Mouse (Mus musculus) limb, embryonic 14.5 days (tissue): ENCODE measurements at regions not wholly inside any gene's neighbourhood (a gene's known extent, or its start where the extent isn't known, plus 50 kb on each side); places are given as distances from the start of the nearest gene placed in this dataset.

ENCODE experiments used
- ATAC-seq: fragments of 200-750 bp; cut with Nextera tagmentation; 2 replicates; pipeline ENCODE4 v1.8.0; 2017; ENCODE audit warnings: low read depth, moderate number of reproducible peaks, moderate TSS enrichment; ENCODE audit not compliant: low FRiP score
- DNase-seq: peaks from one replicate; pipeline ENCODE4 v3.0.0-alpha.2; 2015; ENCODE audit warnings: low spot score
- H3K27ac ChIP-seq: fragments of 300-500 bp; sonication (generic); replicated peaks from 2 replicates; pipeline ENCODE4 v1.5.1; 2014; ENCODE audit warnings: low read depth, mild to moderate bottlenecking, low read length, moderate library complexity, mixed read lengths
- H3K27me3 ChIP-seq: fragments of 300-500 bp; sonication (generic); 2 replicates; pipeline ENCODE4 v1.6.1; 2014; ENCODE audit warnings: low read length, mixed read lengths; ENCODE audit not compliant: control insufficient read depth, insufficient read depth
- H3K36me3 ChIP-seq: fragments of 300-500 bp; sonication (generic); 2 replicates; pipeline ENCODE4 v1.6.1; 2014; ENCODE audit warnings: mild to moderate bottlenecking, low read length, moderate library complexity, mixed read lengths; ENCODE audit not compliant: control insufficient read depth, insufficient read depth
- H3K4me1 ChIP-seq: fragments of 300-500 bp; sonication (generic); 2 replicates; pipeline ENCODE4 v1.6.1; 2014; ENCODE audit warnings: antibody characterized with exemption, low read length, mixed read lengths; ENCODE audit not compliant: control insufficient read depth, insufficient read depth
- H3K4me2 ChIP-seq: fragments of 300-500 bp; sonication (generic); replicated peaks from 2 replicates; pipeline ENCODE4 v1.6.1; 2014; ENCODE audit warnings: low read depth, mild to moderate bottlenecking, low read length, moderate library complexity; ENCODE audit not compliant: severe bottlenecking
- H3K4me3 ChIP-seq: fragments of 300-500 bp; sonication (generic); replicated peaks from 2 replicates; pipeline ENCODE4 v1.5.1; 2014; ENCODE audit warnings: low read length
- H3K9ac ChIP-seq: fragments of 300-500 bp; sonication (generic); 2 replicates; pipeline ENCODE4 v1.6.1; 2014; ENCODE audit warnings: mild to moderate bottlenecking, low read depth, low read length, moderate library complexity; ENCODE audit not compliant: severe bottlenecking
- H3K9me3 ChIP-seq: fragments of 300-500 bp; sonication (generic); 2 replicates; pipeline ENCODE4 v1.6.1; 2016; ENCODE audit warnings: low read length; ENCODE audit not compliant: control insufficient read depth
- POLR2A ChIP-seq: fragments of 200-500 bp; IDR thresholded peaks from 2 replicates; pipeline ENCODE4 v1.8.0; 2012; ENCODE audit warnings: inconsistent platforms, mild to moderate bottlenecking, moderate library complexity, borderline replicate concordance; ENCODE audit not compliant: insufficient read depth, insufficient read length; ENCODE audit errors: extremely low read depth
- WGBS: fragments of 180-500 bp; shearing (Covaris S2); extraction: QIAGEN DNeasy Blood & Tissue Kit; methylation state at CpG from one replicate; pipeline ENCODE4 v1.1.7; 2014; 5-methylcytosine and 5-hydroxymethylcytosine counted together

- WGBS, result 24% methylated on average over 1 of the region's 1 CpGs
- Histone ChIP-seq H3K27me3 (no peaks in the 10 kb centered on the region), H3K4me3 (no peak overlapping the region), H3K36me3 (no peaks in the 10 kb centered on the region), H3K9me3 (no peaks in the 10 kb centered on the region), H3K9ac (no peak overlapping the region), H3K4me2 (no peak overlapping the region), H3K27ac (no peak overlapping the region), H3K4me1 (no peaks in the 10 kb centered on the region)
- no peak for TF ChIP-seq POLR2A
- no peak for ATAC-seq
- no peak for DNase-seq
These were observed 163.6 kb upstream of the Slc7a11 start for GRCm38 (mm10) chr3:50606986-50607385.

DNA sequence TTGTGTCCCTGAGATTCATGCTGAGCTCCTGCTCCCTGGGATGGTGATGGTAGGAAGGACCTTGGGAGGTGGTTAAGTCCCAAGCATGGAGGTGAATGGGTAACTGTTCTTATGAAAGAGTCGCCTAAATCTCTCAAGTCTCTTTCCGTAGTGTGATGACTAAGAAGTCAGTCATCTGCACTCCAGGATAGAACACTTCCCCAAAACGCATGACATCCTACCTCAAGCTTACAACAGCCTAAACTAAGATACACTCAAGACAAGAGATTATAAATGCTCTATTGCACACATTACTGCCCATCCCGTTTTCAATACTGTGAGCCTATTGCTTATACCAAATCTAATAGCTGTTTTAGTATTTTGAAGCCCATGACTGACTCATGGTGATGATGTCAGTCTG lies 162.3 kb upstream of the Slc7a11 start:
- Histone ChIP-seq H3K36me3 (no peaks in the 10 kb centered on the region), H3K4me1 (no peaks in the 10 kb centered on the region), H3K4me2 (no peak overlapping the region), H3K4me3 (no peak overlapping the region), H3K27ac (no peak overlapping the region), H3K9me3 (no peaks in the 10 kb centered on the region), H3K9ac (no peak overlapping the region), H3K27me3 (no peaks in the 10 kb centered on the region)
- ATAC-seq, result no peak
- DNase-seq, result no peak
- 95% methylated on average over 4 of the region's 4 CpGs for WGBS
- no peak for TF ChIP-seq POLR2A

DNA sequence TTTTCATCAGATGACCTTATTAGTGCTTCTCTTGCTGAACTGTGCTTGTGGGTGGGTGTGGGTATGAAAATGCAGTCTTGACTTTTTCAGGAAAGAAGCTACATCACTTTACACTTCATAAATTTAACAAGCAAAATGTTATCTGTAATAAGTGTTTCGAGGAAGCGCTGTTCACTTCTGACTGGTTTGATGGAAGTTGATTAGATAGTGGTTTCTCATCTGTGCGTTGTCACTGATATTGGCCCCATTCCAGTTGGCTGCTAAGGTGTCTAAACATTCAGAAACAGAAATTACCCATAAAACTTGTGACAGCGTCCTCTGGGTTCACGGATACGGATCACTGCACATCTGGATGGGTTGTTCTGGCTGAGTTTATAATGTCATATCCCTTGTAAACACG lies 159.8 kb upstream of the Slc7a11 start:
- no peaks in the 10 kb centered on the region for H3K9me3 ChIP-seq
- no peak for DNase-seq
- H3K27me3 ChIP-seq, result no peaks in the 10 kb centered on the region
- no peaks in the 10 kb centered on the region for H3K4me1 ChIP-seq
- no peak overlapping the region for H3K4me2 ChIP-seq
- no peak overlapping the region for H3K27ac ChIP-seq
- H3K36me3 ChIP-seq, result no peaks in the 10 kb centered on the region
- H3K4me3 ChIP-seq, result no peak overlapping the region
- H3K9ac ChIP-seq, result no peak overlapping the region
- no peak for TF ChIP-seq POLR2A
- whole genome bisulfite sequencing, result 49% methylated on average over 7 of the region's 7 CpGs
- ATAC-seq, result no peak

DNA sequence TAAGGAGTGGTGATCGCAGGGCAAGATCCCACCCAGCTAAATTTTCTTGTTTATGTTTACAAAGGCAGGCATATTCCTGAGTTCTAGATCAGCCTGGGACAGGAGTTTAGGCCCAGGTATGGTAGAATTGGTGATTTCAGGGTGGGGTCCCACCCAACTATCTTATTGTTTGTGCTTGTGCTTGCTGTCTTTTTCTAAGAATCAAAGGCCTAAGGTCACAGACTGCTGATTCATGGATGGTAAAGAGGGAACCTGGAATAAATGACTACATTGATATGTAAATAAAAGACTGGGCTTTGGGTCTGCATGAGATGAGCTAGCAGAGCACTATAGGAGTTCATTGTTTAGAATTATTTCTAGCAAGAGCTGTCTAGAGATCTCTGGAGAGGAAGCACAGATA lies 152.3 kb upstream of the Slc7a11 start:
- H3K27ac ChIP-seq, result no peak overlapping the region
- TF ChIP-seq POLR2A, result no peak
- DNase-seq, result no peak
- peaks cover 5% of the 10 kb centered on the region; the same call in 1 of the 2 replicates for H3K9me3 ChIP-seq
- 90% methylated on average over 1 of the region's 1 CpGs for WGBS
- H3K36me3 ChIP-seq, result no peaks in the 10 kb centered on the region
- no peak overlapping the region for H3K4me2 ChIP-seq
- no peak overlapping the region for H3K4me3 ChIP-seq
- H3K9ac ChIP-seq, result no peak overlapping the region
- ATAC-seq, result no peak
- H3K4me1 ChIP-seq, result no peaks in the 10 kb centered on the region
- H3K27me3 ChIP-seq, result no peaks in the 10 kb centered on the region

GRCm38 (mm10) chr3:50584323-50584722 lies 140.9 kb upstream of the Slc7a11 start:
- H3K9ac ChIP-seq, result no peak overlapping the region
- 91% methylated on average over 1 of the region's 1 CpGs for WGBS
- ATAC-seq (no peak), DNase-seq (no peak)
- no peak overlapping the region for H3K27ac ChIP-seq
- no peak for TF ChIP-seq POLR2A
- H3K27me3 ChIP-seq, result no peaks in the 10 kb centered on the region
- H3K4me2 ChIP-seq, result no peak overlapping the region
- no peaks in the 10 kb centered on the region for H3K4me1 ChIP-seq
- no peaks in the 10 kb centered on the region for H3K36me3 ChIP-seq
- no peaks in the 10 kb centered on the region for H3K9me3 ChIP-seq
- no peak overlapping the region for H3K4me3 ChIP-seq

- H3K9me3 ChIP-seq, result no peaks in the 10 kb centered on the region
- H3K9ac ChIP-seq, result no peak overlapping the region
- DNase-seq, result no peak
- H3K4me2 ChIP-seq, result no peak overlapping the region
- H3K36me3 ChIP-seq, result no peaks in the 10 kb centered on the region
- no peak overlapping the region for H3K27ac ChIP-seq
- WGBS, result 63% methylated on average over 6 of the region's 6 CpGs
- H3K4me3 ChIP-seq, result no peak overlapping the region
- TF ChIP-seq POLR2A, result no peak
- H3K27me3 ChIP-seq, result no peaks in the 10 kb centered on the region
- no peak for ATAC-seq
- H3K4me1 ChIP-seq, result no peaks in the 10 kb centered on the region
These were observed 140.1 kb upstream of the Slc7a11 start for GRCm38 (mm10) chr3:50583475-50583874.
